Mouse (Mus musculus): Measurements from ENCODE around the gene Ccdc3. TPM values are rescaled to one million over a fixed set of nuclear protein-coding genes. Genes with fewer than 3 reads are reported as not detected.
"Not testable (repeated sequence)": the region's sequence is repeated elsewhere in the genome, so short reads cannot be mapped to it uniquely, and the experiment has no call there.

Gene Ccdc3
- total RNA-seq, 2 experiments from 2014 or later: 8.6 to 11.2 TPM

GRCm38 (mm10) chr2:5214581-5214980 is 77.0 kb downstream of the Ccdc3 start:
- no peak for DNase-seq (ENCODE audit: low spot score in 2 of 2)

DNA sequence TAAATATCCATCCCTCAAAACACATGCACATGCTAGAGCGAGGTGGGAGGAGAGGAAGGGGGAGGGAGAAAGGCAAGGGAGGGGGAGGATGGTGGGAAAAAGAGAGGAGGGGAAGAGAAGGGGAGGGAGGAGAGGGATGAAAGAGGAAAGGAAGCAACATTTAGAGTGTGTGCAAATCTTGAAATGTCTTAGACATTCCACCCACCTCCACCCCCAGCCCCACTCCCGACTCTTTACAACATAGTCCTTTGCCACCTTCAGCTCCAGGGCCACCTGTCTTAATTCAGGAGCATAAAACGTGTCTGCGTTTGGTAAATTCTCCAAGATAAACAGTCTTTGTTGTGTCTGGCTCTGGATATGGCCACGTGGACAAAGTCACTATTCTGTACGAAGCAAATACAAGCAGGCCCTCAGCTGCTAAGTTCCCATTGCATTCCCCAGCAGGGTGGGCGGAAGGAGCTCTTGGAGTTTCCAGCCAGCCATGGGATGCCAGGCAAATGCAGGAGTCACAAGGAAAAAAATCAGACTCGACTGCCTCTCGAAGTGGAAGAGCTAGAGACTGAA is 77.8 kb downstream of the Ccdc3 start:
- DNase-seq (ENCODE audit: low spot score in 2 of 2): no peak

- DNase-seq (ENCODE audit: low spot score in 2 of 2): no peak
Measured at GRCm38 (mm10) chr2:5219206-5219605, 81.6 kb downstream of the Ccdc3 start.

- no peak for DNase-seq (ENCODE audit: low spot score in 2 of 2)
Measured at GRCm38 (mm10) chr2:5219847-5220375, 82.3 kb downstream of the Ccdc3 start.

DNA sequence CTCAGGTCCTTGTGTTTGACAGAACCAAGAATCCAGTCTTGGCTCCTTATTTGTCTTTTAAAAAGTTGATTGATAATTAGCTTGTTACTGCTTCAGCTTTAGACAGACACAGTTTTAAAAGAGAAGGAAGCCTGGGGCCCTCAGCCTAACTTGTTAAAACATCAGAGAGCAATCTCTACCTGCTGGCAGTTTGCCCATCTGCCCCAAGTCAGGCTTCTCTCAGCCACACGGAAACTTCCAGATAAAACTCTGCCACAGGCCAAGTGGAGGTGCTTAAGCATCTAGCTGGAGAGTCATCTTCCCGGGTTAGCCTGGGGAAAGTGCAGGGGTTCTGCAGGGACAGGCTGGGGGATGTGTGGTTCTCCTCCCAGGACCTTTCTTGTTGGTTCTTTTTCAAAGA is 85.0 kb downstream of the Ccdc3 start:
- no peak for DNase-seq (ENCODE audit: low spot score in 2 of 2)

DNA sequence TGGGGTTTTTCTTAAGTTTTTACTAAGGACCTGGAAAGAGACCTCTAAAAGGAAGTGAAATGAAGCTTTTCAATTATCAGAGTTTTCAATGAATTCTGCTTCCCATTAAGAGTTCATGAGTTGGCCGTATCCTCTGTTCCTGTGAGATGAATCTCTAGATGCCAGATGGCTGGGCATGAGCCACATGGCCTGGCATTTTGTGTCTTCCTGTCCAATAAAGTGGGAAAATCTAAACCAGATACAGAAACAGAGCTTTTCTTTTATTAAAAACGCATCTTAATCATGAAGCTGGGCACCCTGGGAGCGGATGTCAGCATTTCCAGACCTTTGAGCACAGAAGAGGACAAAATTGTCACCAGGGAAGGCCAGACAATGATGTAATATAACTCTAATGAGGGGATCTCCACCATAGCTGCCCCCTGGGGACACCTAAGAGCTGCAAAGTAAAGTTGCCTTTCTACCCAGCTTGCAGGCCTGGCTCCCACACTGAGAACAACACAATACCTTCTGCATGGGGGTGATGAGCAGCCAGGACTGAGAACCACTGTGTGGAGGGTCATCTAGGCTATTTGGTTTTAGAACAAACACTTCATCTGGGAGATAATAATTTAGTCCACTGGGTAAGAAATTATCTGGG is 99.4 kb downstream of the Ccdc3 start:
- DNase-seq (ENCODE audit: low spot score in 2 of 2): peak; percentile 9 to 64

GRCm38 (mm10) chr2:5237870-5238269 is 100.3 kb downstream of the Ccdc3 start:
- DNase-seq (ENCODE audit: low spot score in 2 of 2): no peak

DNA sequence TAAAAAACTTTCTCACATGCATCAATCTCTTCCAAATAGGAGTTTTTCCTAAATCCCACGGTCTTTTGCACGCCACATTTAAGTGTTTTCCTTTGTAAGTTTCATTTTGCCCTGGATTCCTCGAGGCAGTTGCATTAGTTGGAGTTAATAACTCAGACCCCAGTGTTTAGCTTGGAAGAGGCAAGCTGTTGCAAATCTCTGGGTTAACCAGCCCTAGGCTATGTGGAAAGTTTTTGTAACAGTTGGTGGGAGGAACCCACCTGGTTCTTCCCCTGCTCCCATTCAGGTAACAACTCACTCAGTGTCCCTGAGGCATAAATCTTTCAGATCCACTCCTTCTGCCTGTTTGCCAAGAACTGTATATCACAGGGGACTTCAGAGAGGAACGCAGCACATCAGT is 101.9 kb downstream of the Ccdc3 start:
- DNase-seq (ENCODE audit: low spot score in 2 of 2): no peak

DNA sequence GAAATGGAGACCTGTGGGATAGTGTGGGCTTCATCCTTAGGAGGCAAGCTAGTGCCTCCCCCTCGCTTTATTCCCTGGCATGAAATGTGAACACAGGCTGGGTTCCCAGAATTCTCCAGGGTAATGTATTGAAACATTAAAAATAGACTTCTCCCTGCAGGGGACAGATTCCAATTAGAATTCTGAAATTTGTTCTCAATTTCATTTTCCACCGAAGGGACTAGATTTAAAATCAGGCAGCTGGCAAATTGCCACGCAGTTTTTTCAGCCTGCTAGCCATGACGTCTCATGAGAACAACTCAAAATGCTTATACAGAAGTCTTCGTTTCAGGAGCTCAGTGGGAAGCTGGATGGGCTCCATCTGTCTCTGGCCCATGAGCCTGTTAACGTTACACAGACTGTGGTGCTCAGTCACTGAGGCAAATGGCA is 103.9 kb downstream of the Ccdc3 start:
- peak; percentile 69 to 84 for DNase-seq (ENCODE audit: low spot score in 2 of 2)

DNA sequence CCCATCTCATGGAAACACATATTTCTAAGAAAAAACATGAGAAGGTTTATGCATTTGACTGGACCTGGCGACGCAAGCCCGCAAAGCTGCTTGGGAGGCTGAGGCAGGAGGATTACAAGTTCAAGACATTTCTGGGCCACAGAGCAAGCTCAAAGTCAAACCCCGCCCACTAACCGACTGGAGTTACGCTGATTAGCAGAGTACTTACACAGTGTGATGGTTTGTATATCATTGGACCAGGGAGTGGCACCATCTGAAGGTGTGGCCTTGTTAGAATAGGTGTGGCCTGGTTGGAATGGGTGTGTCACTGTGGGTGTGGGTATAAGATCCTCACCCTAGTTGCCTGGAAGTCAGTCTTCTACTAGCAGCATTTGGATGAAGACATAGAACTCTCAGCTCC is 111.6 kb downstream of the Ccdc3 start:
- DNase-seq (ENCODE audit: low spot score in 2 of 2): not testable (repeated sequence)

DNA sequence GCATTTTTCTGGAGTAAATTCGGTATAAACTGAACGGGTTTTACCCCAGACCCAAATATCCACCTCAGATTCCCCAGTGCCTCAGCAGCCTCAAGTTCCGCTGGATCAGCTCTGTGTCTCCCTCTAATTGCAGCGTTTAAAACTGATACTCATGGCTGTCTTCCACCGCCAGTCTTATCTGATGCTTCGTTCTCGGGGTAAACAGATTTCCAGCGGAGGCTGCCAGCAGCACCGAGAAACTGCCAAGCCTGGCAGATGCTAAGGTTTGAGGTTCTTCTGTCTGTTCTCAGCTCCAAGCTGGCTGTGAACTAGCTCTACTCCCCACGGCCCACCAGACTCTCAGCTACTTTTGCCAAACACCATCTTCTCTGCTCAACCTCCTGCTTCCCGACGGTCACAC is 112.4 kb downstream of the Ccdc3 start:
- DNase-seq (ENCODE audit: low spot score in 2 of 2): peak; percentile 84 to 92

DNA sequence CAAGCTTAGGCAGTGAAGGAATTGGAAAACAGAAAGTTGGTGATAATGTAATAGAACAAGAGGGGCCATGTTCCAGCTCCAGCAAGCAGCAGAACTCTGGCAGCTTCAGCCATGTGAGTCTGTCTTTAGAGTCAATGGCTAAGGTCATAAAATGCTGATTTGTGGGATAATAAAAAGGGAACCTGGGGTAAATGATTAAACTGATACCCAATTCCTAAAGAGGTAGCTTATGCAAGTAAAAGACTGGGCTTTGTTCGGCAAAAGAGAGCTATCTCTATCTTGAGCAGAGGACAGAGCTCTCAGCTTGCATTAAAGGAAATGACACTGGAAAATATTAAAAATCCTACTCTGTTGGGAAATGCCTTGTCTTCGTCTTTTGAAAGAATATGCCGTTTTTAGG is 120.7 kb downstream of the Ccdc3 start:
- DNase-seq (ENCODE audit: low spot score in 2 of 2): no peak

DNA sequence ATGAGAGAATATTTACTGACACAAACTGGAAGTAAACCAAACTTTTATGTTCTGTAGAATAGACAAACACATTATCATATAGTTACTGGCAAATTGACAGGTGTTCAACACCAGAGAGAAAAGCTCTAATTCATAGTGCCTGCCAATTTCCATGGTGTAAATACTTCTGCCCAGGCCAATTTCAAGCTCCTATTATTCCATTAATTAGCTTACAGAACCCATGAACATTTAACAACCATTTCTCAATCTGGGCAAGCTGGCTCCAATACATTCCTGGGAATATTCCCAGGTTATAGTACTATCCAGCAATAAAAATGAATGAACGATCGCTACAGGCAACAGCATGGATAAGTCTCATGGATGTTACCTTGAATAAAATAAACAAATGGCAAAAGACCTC is 124.7 kb downstream of the Ccdc3 start:
- DNase-seq (ENCODE audit: low spot score in 2 of 2): peak in 1 of 2 experiments; percentile 36

GRCm38 (mm10) chr2:5267980-5268379 is 130.4 kb downstream of the Ccdc3 start:
- no peak for DNase-seq (ENCODE audit: low spot score in 2 of 2)

Other genes with a start within 250 kb of the Ccdc3 start
- gene Phyh, start 218.8 kb upstream of the Ccdc3 start, total RNA-seq (2021): 10 to 100 TPM; 89.4 to 92.4 TPM
- gene Ucma, start 161.7 kb upstream of the Ccdc3 start, total RNA-seq (2021): 1 to 10 TPM; 2.5 to 2.7 TPM
- under 1 TPM; 0.35 to 0.91 TPM for gene Mcm10, start 125.0 kb upstream of the Ccdc3 start, total RNA-seq (2021)
- gene Optn, start 73.7 kb upstream of the Ccdc3 start, total RNA-seq (2021): 10 to 100 TPM; 15.5 to 16.6 TPM